Mouse (Mus musculus): ENCODE measurements around the gene Themis2.
"Not testable (repeated sequence)": the region's sequence is repeated elsewhere in the genome, so short reads cannot be mapped to it uniquely, and the experiment has no call there.

Themis2 gene

DNA sequence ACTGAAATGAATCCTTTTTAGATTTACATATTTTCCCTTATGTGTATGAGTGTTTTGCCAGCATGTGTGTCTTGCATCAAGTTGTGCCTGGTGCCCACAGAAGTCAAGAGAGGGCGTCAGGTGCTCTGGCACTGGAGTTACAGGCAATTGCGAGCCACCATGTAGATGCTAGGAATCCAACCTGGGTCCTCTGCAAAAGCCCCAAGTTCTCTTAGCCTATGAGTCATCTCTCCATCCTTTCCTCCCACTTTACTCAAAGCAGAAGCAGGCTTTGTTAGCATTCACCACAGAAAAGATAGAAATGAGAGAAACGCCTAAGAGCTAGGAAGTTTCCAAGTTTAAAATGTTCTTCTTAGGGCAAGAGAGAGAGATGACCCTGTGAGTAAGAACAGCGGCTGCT lies 3.7 kb upstream of the Themis2 start:
- DNase-seq (ENCODE audit: low read depth in 2 of 2, low spot score in 2 of 2): no peak

DNA sequence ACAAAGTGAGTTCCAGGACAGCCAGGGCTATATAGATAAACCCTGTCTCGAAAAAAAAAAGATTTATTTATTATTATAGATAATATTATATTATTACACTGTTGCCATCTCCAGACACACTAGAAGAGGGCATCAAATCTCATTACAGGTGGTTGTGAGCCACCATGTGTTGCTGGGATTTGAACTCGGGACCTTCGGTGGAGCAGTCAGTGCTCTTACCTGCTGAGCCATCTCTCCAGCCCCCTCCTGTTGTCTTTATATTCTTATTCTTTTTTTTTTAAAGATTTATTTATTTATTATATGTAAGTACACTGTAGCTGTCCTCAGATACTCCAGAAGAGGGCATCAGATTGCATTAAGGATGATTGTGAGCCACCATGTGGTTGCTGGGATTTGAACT lies 2.5 kb upstream of the Themis2 start:
- DNase-seq (ENCODE audit: low read depth in 2 of 2, low spot score in 2 of 2): not testable (repeated sequence)

DNA sequence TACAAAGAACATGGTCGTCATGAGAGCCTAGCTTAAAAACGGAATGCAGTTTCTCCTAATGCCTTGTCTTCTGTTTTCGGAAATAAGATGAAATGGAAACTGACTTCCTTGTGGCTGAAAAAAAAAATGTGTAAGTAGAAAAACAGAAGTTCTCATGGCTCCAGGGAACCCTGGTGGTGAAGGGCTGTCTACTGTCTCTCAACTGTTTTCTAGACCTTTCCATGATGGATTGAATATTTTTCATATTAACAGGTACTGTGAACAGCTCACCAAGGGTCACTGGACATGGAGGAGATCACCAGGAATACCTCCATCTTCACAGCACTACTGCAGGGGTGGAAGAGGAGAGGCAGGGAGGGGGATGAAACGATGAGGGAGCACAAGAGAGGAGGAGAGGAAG lies 1.8 kb upstream of the Themis2 start:
- DNase-seq (ENCODE audit: low read depth in 2 of 2, low spot score in 2 of 2): no peak

DNA sequence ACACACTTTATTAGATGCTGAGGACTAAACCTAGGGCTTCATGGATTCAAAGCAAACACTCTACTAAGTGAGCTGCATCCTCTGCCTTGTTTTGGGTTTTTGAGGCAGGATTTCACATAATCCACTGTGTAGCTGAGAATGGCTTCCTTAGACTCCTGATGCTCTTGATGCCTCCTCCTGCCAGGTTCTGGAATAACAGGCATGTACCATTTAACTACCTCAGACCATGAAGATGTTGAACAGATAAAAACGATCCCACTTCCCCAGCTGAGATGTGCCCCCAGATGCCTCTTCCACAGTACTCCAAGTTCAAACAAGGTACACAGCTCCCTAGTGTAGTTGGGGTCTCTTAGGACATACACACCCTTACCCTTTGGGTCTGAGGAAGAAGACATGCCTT lies 1.3 kb upstream of the Themis2 start:
- no peak for DNase-seq (ENCODE audit: low read depth in 2 of 2, low spot score in 2 of 2)

DNA sequence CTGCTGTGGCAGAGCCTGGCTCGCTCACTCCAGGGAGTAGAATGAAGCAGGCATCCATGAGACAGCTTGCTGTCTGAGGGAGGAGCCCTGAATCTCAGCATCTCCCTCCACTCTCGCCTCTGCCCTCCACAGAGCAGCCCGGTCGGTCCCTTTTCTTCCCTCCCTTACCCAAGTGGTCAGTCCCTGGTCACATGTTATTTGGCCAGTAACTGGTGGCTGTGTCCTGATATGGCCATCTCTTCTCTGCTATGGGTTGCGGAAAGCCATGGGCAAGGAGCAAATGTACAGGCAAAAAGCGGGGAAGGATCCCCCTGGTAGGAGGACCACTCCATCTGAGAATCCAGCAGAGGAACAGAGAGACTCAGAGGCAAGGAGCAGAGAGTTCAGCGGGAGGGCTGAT lies 1.0 kb downstream of the Themis2 start:
- no peak for DNase-seq (ENCODE audit: low read depth in 2 of 2, low spot score in 2 of 2)

DNA sequence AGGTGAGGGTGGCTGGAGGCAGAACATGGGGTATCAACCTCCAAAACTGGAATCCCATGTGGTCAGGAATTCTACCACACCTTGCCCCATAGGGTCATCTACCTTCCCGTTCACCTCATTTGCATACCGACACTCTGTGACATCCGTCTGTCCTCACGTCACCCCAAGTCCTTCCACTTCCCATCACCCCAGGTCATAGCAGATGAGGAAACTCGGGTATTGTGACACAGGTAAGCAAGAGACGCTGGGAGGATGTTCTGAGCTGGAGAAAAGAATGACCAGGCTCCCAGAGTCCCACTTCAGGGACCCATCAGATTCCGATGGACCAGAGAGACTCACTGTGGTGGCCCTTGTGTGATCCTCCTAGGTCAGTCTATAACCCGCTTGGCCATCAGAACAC lies 1.4 kb downstream of the Themis2 start:
- DNase-seq (ENCODE audit: low read depth in 2 of 2, low spot score in 2 of 2): no peak

DNA sequence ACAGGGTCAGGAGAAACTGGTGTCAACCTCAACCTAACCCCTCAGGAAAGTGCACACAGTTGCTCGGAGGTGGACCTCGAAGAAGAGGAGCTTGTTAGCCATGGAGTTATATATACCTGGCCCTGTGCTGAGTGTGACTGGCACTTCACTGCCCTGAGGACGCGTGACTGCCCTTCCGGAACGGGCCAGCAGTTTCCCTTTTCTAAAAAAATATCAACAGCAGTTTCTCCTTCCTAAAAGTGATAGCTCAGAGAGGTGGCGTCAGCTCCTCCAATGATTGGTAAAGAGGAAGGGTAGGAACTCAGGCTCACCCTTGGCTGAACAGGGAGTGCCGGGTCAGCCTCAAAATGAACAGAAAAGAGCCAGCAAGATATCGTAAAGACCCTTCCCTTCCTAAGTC lies 2.2 kb downstream of the Themis2 start:
- no peak for DNase-seq (ENCODE audit: low read depth in 2 of 2, low spot score in 2 of 2)

DNA sequence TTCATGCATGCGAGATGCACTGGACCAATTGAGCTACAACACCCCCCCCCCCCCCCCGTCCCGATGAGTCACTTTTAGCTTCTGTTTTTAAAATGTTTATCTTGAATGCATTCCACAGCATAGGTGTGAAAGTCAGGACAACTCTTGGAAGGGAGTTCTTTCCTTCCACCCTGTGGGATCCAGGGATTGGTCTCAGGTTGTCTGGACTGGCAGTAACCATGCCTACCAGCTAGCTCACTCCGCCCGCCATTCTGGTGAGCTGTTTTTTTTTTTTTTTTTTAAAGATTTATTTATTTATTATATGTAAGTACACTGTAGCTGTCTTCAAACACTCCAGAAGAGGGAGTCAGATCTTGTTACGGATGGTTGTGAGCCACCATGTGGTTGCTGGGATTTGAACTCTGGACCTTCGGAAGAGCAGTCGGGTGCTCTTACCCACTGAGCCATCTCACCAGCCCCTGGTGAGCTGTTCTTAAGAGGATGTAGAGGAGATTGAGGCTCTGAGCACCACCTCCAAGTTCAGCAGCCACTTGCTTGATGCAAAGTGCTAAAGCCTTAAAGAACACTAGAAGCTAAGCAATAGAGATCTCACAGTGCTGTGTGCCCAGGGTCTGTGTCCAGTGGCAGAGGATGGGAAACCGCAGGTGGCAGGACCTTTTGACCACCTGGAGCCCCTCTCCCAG lies 2.7 kb downstream of the Themis2 start:
- DNase-seq (ENCODE audit: low read depth in 2 of 2, low spot score in 2 of 2): not testable (repeated sequence)

DNA sequence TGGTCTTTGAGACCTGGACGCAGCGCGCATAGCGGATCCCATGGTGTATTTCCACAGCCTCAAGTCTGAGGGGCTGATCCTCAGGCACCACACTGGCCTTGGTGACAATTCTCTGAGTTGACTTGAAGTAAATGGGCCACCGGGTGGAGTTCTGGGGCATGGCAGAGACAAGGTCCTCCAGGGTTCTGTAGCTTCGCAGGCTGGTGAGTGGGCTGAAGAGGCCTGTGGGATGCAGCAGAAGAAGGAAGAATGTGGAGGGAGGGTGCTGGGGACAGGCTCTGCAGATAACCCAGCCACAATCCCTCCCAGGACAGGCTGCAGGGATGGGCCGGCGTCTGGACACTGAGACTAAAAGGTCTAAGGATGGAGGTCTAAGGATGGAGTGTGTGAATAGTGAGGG lies 6.5 kb downstream of the Themis2 start:
- no peak for DNase-seq (ENCODE audit: low read depth in 2 of 2, low spot score in 2 of 2)

DNA sequence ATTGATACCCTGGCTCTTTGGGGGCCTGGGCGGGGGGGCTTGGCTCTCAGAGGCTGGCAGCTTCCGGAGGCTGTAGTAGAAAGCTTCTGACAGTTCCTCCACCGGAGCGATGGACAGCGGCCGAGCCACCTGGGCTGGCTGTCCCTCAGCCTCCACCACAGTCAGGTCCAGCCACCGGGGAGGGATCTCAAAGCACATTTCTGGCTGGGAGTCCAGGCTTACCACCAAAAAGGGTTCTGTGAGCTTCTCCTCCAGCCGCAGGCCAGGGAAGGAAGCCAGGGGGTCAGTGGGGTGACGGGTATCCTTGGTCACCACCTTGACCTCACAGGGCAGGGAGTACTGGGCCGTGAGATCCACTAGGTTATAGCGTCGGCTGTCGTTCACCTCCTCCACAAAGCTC lies 11.0 kb downstream of the Themis2 start:
- DNase-seq (ENCODE audit: low read depth in 2 of 2, low spot score in 2 of 2): no peak

DNA sequence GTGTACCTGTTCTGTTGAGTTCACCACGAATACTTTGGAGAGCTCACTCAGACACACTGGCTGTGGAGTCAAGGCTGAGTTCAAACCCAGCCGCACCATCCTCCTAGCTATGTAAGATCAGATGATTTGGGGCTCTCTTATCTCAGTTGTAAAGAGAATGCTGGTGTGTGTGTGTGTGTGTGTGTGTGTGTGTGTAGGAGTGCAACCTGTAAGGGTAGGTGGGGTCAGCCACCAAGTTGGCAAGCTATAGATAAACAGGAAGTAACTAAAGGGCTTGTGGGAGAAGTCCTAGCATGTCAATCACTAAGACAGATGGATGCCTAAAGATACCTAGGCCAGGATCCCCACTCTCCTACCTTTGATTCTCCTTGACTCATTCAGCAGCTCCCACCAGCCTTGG lies 12.5 kb downstream of the Themis2 start:
- DNase-seq (ENCODE audit: low read depth in 2 of 2, low spot score in 2 of 2): peak in 1 of 2 experiments; percentile 25

DNA sequence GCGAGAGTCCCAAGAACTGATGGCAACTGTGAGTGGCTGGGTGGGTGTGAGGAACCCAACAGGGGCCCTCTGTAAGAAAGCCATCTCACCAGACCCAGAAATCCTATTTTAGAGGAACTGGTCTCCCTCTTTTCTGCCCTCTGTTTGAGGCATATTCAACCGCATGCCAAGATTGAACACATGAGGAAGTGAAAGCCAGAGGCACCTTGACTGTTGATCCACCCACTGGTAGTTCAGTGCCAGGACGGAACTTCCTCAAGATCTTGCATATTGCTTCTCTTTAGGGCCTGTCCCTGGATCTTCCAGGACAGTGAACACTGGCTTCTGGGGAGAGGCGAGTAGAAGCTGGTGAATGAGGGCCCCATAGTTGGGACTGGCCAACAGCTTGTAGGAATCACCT lies 15.9 kb downstream of the Themis2 start:
- DNase-seq (ENCODE audit: low read depth in 2 of 2, low spot score in 2 of 2): no peak

DNA sequence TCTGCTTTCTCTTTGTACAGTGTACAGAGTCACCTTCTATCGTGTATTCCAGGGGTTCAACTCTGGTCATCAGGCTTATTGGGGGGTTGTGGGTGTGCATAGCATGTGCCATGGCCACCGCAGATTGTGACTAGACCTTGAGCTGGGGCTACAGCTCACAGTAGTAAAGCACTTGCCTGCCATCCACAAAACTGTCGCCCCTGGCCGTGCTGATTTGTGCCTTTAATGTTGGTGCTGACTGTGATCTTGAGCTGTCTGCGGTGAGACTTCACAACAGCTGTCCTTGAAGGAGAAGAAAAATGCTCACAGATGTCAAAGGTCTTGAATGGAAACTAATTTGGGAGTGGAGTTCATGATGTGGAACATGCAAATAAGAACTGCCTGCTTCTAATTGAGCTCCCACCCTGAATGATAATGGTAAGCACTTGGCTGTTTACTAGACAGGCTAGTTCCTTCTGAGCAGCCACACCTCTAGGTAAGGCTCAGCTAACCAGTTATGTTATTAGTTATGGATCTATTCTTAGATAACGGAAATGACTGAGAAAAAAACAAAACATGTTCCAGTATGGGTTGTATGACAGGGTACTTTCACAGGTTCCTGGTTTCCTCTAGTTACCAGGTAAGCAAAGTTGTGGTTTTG lies 17.5 kb downstream of the Themis2 start:
- DNase-seq (ENCODE audit: low read depth in 2 of 2, low spot score in 2 of 2): no peak

DNA sequence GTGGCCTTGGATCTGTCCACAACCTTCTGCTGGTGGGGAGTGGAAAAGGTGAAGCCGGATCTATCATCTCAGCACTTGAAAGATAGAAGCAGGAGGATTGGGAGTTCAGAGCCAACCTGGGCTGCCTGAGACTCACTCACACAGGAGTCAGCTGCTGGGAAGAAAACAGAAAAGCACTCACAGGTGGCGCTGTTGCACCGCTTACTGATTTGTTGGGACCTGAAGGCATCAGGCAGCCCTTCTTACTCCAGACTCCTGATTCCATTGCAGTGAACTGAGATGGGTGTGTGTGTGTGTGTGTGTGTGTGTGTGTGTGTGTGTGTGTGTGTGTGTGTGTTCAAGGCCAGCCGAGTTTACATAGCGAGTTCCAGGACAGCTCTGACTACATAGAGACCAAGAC lies 19.4 kb downstream of the Themis2 start:
- DNase-seq (ENCODE audit: low read depth in 2 of 2, low spot score in 2 of 2): peak in 1 of 2 experiments; percentile 45

DNA sequence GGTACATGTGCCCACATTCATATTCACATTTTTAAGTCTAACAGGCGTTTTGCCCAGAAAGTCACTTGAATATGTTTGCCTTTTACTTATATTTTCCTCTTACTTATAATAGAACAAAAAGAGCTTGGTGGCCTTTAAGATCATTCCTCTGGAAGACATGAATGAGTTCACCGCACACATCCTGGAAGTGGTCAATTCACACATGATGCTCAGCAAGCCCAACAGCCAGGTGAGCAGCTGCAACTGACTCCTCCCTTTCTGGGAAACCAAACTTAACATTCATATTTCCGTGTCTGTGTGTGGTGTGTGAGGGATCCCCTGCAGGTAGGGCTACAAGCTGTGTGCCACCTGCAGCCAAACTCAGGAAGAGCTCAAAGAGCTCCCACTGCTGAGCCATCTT lies 21.3 kb downstream of the Themis2 start:
- no peak for DNase-seq (ENCODE audit: low read depth in 2 of 2, low spot score in 2 of 2)

DNA sequence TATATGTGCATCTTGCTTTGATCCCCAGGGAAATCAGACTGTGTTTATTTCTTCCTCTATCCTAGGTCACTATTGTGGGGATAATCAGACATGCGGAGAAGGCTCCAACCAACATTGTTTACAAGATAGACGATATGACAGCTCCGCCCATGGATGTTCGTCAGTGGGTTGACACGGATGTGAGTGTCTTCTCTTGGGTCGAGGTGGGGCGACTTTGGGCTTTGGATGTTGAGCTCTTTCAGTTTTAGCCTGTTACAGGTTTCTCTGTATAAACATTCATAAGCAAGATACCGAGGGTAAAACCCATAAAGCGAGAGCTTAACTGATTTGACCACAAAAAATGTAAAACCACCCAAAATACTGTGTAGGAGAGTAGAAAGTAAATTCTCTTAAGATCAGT lies 24.4 kb downstream of the Themis2 start:
- DNase-seq (ENCODE audit: low read depth in 2 of 2, low spot score in 2 of 2): no peak

DNA sequence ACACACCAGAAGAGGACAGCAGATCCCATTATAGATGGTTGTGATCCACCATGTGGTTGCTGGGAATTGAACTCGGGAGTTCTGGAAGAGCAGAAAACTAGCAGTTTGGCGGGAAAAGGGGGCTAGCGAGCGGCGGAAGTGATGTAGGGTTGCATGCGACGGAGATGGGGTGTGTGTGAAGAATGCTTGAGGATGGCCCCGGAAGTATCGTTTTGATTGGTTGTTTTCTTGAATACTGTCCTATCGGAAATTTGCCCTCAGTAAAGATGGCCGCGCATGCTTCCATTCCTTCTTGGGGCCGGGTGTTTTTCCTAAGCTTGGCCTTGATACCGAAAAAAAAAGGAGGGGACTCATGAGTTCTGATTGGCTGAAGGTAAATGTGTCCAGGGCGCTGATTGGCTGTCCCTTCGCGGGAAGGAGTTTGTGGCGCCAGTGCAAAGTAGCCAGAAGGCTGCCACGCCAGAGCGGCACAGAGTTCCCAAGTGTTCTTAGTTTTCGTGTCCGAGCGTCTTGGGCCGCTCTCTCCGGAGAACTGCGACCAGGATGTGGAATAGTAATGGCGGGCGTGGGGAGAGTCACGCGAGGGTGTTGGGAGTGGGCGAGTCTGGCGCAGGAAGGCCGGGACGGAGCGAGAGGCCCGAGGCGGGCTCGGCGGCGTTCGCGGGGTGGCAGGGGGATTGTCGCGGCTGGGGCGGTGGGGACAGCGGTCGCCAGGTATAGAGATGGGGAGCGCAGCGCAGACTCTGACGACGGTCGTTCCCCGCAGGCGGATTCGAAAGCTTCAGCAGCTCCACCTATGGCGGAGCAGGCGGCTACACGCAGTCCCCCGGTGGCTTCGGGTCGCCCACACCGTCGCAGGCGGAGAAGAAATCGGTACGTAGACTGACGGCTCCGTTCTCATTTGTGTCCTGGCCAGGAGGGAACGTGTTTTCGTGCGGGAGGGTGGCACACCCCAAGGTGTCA lies 28.0 kb downstream of the Themis2 start, which contains the start of gene Rpa2:
Rpa2 (plus strand) TSS at position 419 of the 963 bp plus-strand sequence.
- peak; percentile 92 to 97 for DNase-seq (ENCODE audit: low read depth in 2 of 2, low spot score in 2 of 2)

DNA sequence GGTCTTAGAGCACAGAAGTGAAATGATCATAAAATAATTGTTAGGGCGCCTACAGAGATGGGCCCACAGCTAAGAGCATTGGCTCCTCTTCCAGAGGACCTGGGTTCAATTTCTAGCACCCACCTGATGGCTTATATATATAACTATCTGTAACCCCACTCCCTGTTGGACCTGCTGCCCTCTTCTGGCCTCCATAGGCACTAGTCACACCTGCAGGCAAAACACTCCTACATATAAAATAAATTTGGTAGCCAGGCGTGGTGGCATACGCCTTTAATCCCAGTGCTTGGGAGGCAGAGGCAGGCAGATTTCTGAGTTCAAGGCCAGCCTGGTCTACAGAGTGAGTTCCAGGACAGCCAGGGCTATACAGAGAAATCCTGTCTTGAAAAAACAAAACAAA lies 33.1 kb downstream of the Themis2 start:
- not testable (repeated sequence) for DNase-seq (ENCODE audit: low read depth in 2 of 2, low spot score in 2 of 2)

DNA sequence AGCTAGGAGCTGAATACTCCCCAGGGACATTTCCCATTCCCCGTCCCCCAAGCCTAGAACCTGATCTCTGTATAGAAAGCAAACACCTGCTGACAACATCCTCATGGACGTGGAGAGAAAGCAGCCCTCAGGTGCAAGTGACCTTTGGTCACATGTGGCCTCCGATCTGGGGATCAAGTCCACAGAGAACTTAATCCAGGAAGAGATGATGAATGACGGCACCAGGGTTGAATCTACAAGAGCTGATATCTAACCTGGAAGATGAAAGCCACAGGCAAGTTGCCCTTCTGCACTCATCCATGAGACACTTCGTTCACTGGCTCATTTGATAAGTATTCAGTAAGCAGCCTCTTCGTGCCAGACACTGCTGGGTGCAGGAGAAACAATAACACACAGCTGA lies 33.6 kb downstream of the Themis2 start:
- DNase-seq (ENCODE audit: low read depth in 2 of 2, low spot score in 2 of 2): no peak

DNA sequence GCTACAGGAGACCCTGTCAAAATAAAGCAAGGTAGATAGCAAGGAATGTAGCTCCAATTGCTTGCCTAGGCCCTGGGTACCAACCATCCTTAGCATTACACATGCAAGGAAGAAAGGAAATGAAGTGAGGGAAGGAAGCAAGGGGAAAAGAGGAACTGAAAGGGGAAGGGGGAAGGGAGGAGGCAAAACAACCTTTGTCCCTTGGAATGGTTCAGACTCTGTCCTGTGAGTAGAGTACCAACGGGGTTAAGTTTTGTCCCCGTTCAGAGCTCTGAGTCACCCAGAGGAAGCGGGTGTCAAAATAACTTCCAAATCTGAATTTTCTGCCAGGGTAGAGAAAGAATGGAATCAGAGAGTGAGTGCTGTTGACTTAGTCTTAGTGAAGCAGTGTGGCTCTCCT lies 35.9 kb downstream of the Themis2 start:
- DNase-seq (ENCODE audit: low read depth in 2 of 2, low spot score in 2 of 2): no peak

DNA sequence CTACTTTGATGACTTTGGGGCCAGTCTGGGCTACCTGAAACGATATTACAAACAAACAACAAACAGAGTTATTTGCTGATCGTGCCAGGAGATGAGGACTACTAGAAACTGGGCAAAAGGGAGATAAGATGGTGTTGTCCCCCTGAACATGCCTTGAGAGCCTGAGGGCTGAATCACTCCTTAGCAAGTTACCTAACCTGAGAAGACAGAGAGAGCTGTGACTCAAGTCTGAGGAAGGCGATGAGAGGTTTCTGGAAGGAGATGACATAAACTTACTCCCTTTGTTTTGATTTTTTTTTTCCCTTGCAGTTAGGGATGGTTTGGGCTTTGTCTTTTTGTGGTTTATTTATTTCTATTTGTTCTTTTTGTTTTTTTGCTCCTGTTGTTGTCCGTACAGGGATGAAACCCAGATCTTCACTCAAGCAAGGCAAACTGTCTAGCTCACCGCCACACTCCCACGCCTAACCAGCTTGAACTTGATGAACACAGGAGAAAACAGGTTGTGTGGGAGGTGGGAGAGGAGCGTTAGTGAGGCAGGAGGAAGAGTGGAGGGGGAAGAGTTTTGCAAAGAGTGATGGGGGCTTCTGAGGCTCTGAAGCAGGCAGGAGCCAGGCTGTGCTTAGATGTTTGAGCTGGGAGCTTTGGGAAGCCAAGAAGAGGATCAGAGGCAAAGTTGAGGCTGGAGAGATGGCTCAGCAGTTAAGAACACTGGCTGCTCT lies 38.4 kb downstream of the Themis2 start:
- DNase-seq (ENCODE audit: low read depth in 2 of 2, low spot score in 2 of 2): no peak

Measured in CD8-positive naive resting alpha-beta T cell, adult 2 months (primary cell).